Mouse (Mus musculus) T-helper 1 cell (primary cell): Measurements from ENCODE around the gene Arntl.
"Not testable (repeated sequence)": the region's sequence is repeated elsewhere in the genome, so short reads cannot be mapped to it uniquely, and the experiment has no call there.

Experiments
- in situ Hi-C: fragments of 300-600 bp; cut with MboI, MseI; formaldehyde crosslinking; loops from one replicate; pipeline ENCODE4 v1.15.1; 2025; ENCODE audit warnings: high pct_unique_total_duplicates

Arntl gene

GRCm38 (mm10) chr7:113250433-113250991 lies 43.2 kb downstream of the Arntl start:
- in situ Hi-C loops, result loop anchor here (5.0 to 10.0 kb wide), 2 partner anchors 108 to 326 kb away; no protein-coding TSS in a partner anchor

- in situ Hi-C loops, result loop anchor here (5.0 to 10.0 kb wide), 2 partner anchors 109 to 326 kb away; no protein-coding TSS in a partner anchor
Measured at GRCm38 (mm10) chr7:113251001-113251400, 43.7 kb downstream of the Arntl start.

- in situ Hi-C loops, result loop anchor here (5.0 to 10.0 kb wide), 2 partner anchors 109 to 327 kb away; no protein-coding TSS in a partner anchor
Measured at GRCm38 (mm10) chr7:113251554-113251953, 44.3 kb downstream of the Arntl start.

- in situ Hi-C loops, result loop anchor here (5.0 to 10.0 kb wide), 2 partner anchors 112 to 329 kb away; no protein-coding TSS in a partner anchor
Measured at GRCm38 (mm10) chr7:113253777-113254405, 46.6 kb downstream of the Arntl start.

GRCm38 (mm10) chr7:113256046-113256445 lies 48.8 kb downstream of the Arntl start:
- in situ Hi-C loops, result loop anchor here (10.0 kb wide), 1 partner anchor 331 kb away; no protein-coding TSS in a partner anchor

GRCm38 (mm10) chr7:113258430-113258829 lies 51.2 kb downstream of the Arntl start:
- in situ Hi-C loops, result loop anchor here (10.0 kb wide), 1 partner anchor 334 kb away; no protein-coding TSS in a partner anchor

GRCm38 (mm10) chr7:113260321-113261167 lies 53.3 kb downstream of the Arntl start:
- in situ Hi-C loops, result no loop called here

GRCm38 (mm10) chr7:113261690-113262089 lies 54.4 kb downstream of the Arntl start:
- in situ Hi-C loops, result no loop called here

GRCm38 (mm10) chr7:113262510-113263467 lies 55.5 kb downstream of the Arntl start:
- in situ Hi-C loops, result not testable (repeated sequence)

- in situ Hi-C loops, result no loop called here
Measured at GRCm38 (mm10) chr7:113263990-113264389, 56.7 kb downstream of the Arntl start.

GRCm38 (mm10) chr7:113268287-113268686 lies 61.0 kb downstream of the Arntl start:
- in situ Hi-C loops, result no loop called here

- in situ Hi-C loops, result no loop called here
Measured at GRCm38 (mm10) chr7:113269081-113269480, 61.8 kb downstream of the Arntl start.

- in situ Hi-C loops, result no loop called here
Measured at GRCm38 (mm10) chr7:113269921-113270320, 62.7 kb downstream of the Arntl start.

- in situ Hi-C loops, result no loop called here
Measured at GRCm38 (mm10) chr7:113270551-113270950, 63.3 kb downstream of the Arntl start.

- in situ Hi-C loops, result no loop called here
Measured at GRCm38 (mm10) chr7:113270991-113271390, 63.7 kb downstream of the Arntl start.

- in situ Hi-C loops, result no loop called here
Measured at GRCm38 (mm10) chr7:113272338-113272997, 65.2 kb downstream of the Arntl start.

GRCm38 (mm10) chr7:113277245-113277644 lies 70.0 kb downstream of the Arntl start:
- in situ Hi-C loops, result no loop called here

- in situ Hi-C loops, result no loop called here
Measured at GRCm38 (mm10) chr7:113278493-113278892, 71.2 kb downstream of the Arntl start.

- in situ Hi-C loops, result no loop called here
Measured at GRCm38 (mm10) chr7:113279246-113279645, 72.0 kb downstream of the Arntl start.

- in situ Hi-C loops, result no loop called here
Measured at GRCm38 (mm10) chr7:113285405-113285804, 78.1 kb downstream of the Arntl start.
